Comparison of ENCODE assay signal across 20 mouse cellular contexts in the genomic region with DNA sequence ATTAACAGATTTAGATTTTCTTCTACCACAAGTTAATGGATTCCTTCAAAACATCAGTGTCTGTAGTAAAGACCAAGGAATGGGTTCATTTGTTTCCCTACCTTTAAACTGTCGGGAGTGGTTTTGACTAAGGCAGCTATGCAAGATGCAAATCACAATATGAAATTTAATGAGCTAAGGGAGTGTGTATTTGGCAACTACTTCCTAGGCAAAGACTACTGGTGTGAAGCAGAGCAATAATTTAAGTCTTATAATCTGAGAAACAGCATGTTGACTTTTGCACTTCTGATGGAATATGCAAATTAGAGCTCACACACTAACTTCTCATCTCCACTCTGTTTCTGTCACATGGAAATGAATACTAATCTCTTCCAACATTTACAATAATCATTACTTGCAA.
DNase-seq lines count a peak whose midpoint lies in the region; ATAC-seq and TF ChIP-seq lines count a peak whose summit lies in the region.
"Had no signal": no experiment of that assay in that cellular context is flagged by ENCODE, and none has a peak within 500 bp of the region (broad histone marks: within the 10 kb centered on the region; RNA-seq: fewer than 3 reads in every experiment).

No protein-coding gene starts in this region.

- no peak overlapping the region for H3K4me2 ChIP-seq in forebrain, embryonic 13.5 days
- H3K4me2 ChIP-seq in forebrain, embryonic 15.5 days (replicated peaks), result no peak overlapping the region
- no peak overlapping the region for H3K4me2 ChIP-seq in forebrain, postnatal 0 days (ENCODE audit: low read depth)
- H3K4me2 ChIP-seq in forebrain, embryonic 14.5 days (ENCODE audit: low read length), result no peak overlapping the region
- H3K4me2 ChIP-seq in midbrain, embryonic 14.5 days (ENCODE audit: low read length), result no peak overlapping the region
- H3K4me2 ChIP-seq: embryonic facial prominence, embryonic 12.5 days had no signal

- H3K9me3 ChIP-seq in forebrain, embryonic 13.5 days (replicated peaks), result no peaks in the 10 kb centered on the region
- H3K9me3 ChIP-seq in forebrain, embryonic 15.5 days, result no peaks in the 10 kb centered on the region
- no peaks in the 10 kb centered on the region for H3K9me3 ChIP-seq in forebrain, postnatal 0 days (ENCODE audit: low read length)
- H3K9me3 ChIP-seq in forebrain, embryonic 14.5 days (replicated peaks; ENCODE audit: control insufficient read depth, low read length), result no peaks in the 10 kb centered on the region
- no peaks in the 10 kb centered on the region for H3K9me3 ChIP-seq in midbrain, embryonic 14.5 days (ENCODE audit: control insufficient read depth, low read length)
- H3K9me3 ChIP-seq: embryonic facial prominence, embryonic 10.5 days; embryonic facial prominence, embryonic 12.5 days; G1E had no signal

- TF ChIP-seq CTCF in forebrain, postnatal 0 days (IDR thresholded peaks at IDR 0.05; ENCODE audit: low read depth), result no peak

- 87% methylated on average over 1 of the region's 1 CpGs for WGBS in forebrain, embryonic 13.5 days
- WGBS in forebrain, embryonic 15.5 days, result 80% methylated on average over 1 of the region's 1 CpGs
- 65% methylated on average over 1 of the region's 1 CpGs for WGBS in forebrain, postnatal 0 days
- WGBS in forebrain, embryonic 14.5 days, result 94% methylated on average over 1 of the region's 1 CpGs
- WGBS in midbrain, embryonic 14.5 days, result 82% methylated on average over 1 of the region's 1 CpGs

- no peaks in the 10 kb centered on the region for H3K27me3 ChIP-seq in forebrain, embryonic 13.5 days
- no peaks in the 10 kb centered on the region for H3K27me3 ChIP-seq in forebrain, embryonic 15.5 days
- no peaks in the 10 kb centered on the region for H3K27me3 ChIP-seq in forebrain, postnatal 0 days (ENCODE audit: insufficient read depth, low read length)
- no peaks in the 10 kb centered on the region for H3K27me3 ChIP-seq in forebrain, embryonic 14.5 days (replicated peaks; ENCODE audit: control insufficient read depth, insufficient read depth, low read length)
- H3K27me3 ChIP-seq in midbrain, embryonic 14.5 days (ENCODE audit: control insufficient read depth, insufficient read depth, low read length), result no peaks in the 10 kb centered on the region
- H3K27me3 ChIP-seq: CH12.LX; embryonic facial prominence, embryonic 12.5 days; Patski had no signal

- H3K36me3 ChIP-seq in forebrain, embryonic 13.5 days (ENCODE audit: poor library complexity, severe bottlenecking), result no peaks in the 10 kb centered on the region
- H3K36me3 ChIP-seq in forebrain, embryonic 15.5 days, result no peaks in the 10 kb centered on the region
- no peaks in the 10 kb centered on the region for H3K36me3 ChIP-seq in forebrain, postnatal 0 days (ENCODE audit: insufficient read depth)
- H3K36me3 ChIP-seq in forebrain, embryonic 14.5 days (ENCODE audit: control insufficient read depth, insufficient read depth, low read length), result no peaks in the 10 kb centered on the region
- H3K36me3 ChIP-seq in midbrain, embryonic 14.5 days (ENCODE audit: control insufficient read depth, insufficient read depth, low read length), result no peaks in the 10 kb centered on the region
- H3K36me3 ChIP-seq: embryonic facial prominence, embryonic 10.5 days; embryonic facial prominence, embryonic 12.5 days; G1E had no signal

- DNase-seq in forebrain, postnatal 0 days, result no peak
- DNase-seq in forebrain, embryonic 14.5 days (ENCODE audit: low spot score), result no peak
- no peak for DNase-seq in midbrain, embryonic 14.5 days
- DNase-seq: adrenal gland, adult 8-10 months; adrenal gland, postnatal 14 days; adrenal gland, postnatal 36 days; B cell, adult 2 months; cerebellum, adult 11-12 months; cerebellum, adult 2 months; cerebellum, adult 9-10 months; cerebellum, postnatal 25 days had no signal

- H3K9ac ChIP-seq in forebrain, embryonic 13.5 days, result no peak overlapping the region
- H3K9ac ChIP-seq in forebrain, embryonic 15.5 days (replicated peaks), result no peak overlapping the region
- no peak overlapping the region for H3K9ac ChIP-seq in forebrain, postnatal 0 days
- no peak overlapping the region for H3K9ac ChIP-seq in forebrain, embryonic 14.5 days (ENCODE audit: low read length)
- H3K9ac ChIP-seq in midbrain, embryonic 14.5 days (replicated peaks; ENCODE audit: low read length), result no peak overlapping the region
- H3K9ac ChIP-seq: embryonic facial prominence, embryonic 12.5 days had no signal

- H3K4me1 ChIP-seq in forebrain, embryonic 13.5 days, result no peaks in the 10 kb centered on the region
- H3K4me1 ChIP-seq in forebrain, embryonic 15.5 days, result no peaks in the 10 kb centered on the region
- no peaks in the 10 kb centered on the region for H3K4me1 ChIP-seq in forebrain, postnatal 0 days (ENCODE audit: insufficient read depth)
- H3K4me1 ChIP-seq in forebrain, embryonic 14.5 days (ENCODE audit: control insufficient read depth, insufficient read depth, low read length), result no peaks in the 10 kb centered on the region
- no peaks in the 10 kb centered on the region for H3K4me1 ChIP-seq in midbrain, embryonic 14.5 days (ENCODE audit: control insufficient read depth, insufficient read depth, low read length)
- H3K4me1 ChIP-seq: embryonic facial prominence, embryonic 10.5 days; embryonic facial prominence, embryonic 12.5 days had no signal

- H3K27ac ChIP-seq in forebrain, embryonic 13.5 days, result no peak overlapping the region
- H3K27ac ChIP-seq in forebrain, embryonic 15.5 days (replicated peaks), result no peak overlapping the region
- H3K27ac ChIP-seq in forebrain, postnatal 0 days (ENCODE audit: low read depth, low read length), result no peak overlapping the region
- H3K27ac ChIP-seq in forebrain, embryonic 14.5 days (ENCODE audit: low read depth, low read length), result no peak overlapping the region
- H3K27ac ChIP-seq in midbrain, embryonic 14.5 days (replicated peaks; ENCODE audit: low read depth, low read length), result no peak overlapping the region
- H3K27ac ChIP-seq: embryonic facial prominence, embryonic 10.5 days; embryonic facial prominence, embryonic 12.5 days had no signal

- no peak overlapping the region for H3K4me3 ChIP-seq in forebrain, embryonic 13.5 days
- H3K4me3 ChIP-seq in forebrain, embryonic 15.5 days, result no peak overlapping the region
- H3K4me3 ChIP-seq in forebrain, postnatal 0 days (ENCODE audit: low read depth, low read length), result no peak overlapping the region
- H3K4me3 ChIP-seq in forebrain, embryonic 14.5 days (ENCODE audit: low read depth, low read length), result no peak overlapping the region
- H3K4me3 ChIP-seq in midbrain, embryonic 14.5 days (replicated peaks; ENCODE audit: low read depth, low read length), result no peak overlapping the region
- H3K4me3 ChIP-seq: embryonic facial prominence, embryonic 10.5 days; embryonic facial prominence, embryonic 12.5 days had no signal

- peak; percentile 59; the same call in 1 of the 2 replicates for ATAC-seq in forebrain, embryonic 13.5 days
- ATAC-seq in forebrain, embryonic 15.5 days (replicated peaks), result no peak; the same call in 1 of the 2 replicates
- peak; percentile 83 for ATAC-seq in forebrain, postnatal 0 days
- no peak for ATAC-seq in forebrain, embryonic 14.5 days
- ATAC-seq in midbrain, embryonic 14.5 days (ENCODE audit: low FRiP score, low TSS enrichment), result no peak
- ATAC-seq: activated CD4-positive, CD25-positive, alpha-beta regulatory T cell, adult 4 months; CD4-positive, CD25-positive, alpha-beta regulatory T cell, adult 4 months; Patski had no signal

Comparison
In these comparisons a context has a peak if more than half of its experiments do, and no peak if none do; other contexts are left out.
1. ATAC-seq: peak in forebrain, embryonic 13.5 days (single experiment) and forebrain, postnatal 0 days (single experiment); none in forebrain, embryonic 15.5 days (single experiment), forebrain, embryonic 14.5 days (single experiment) and midbrain, embryonic 14.5 days (single experiment).